Mouse (Mus musculus): ENCODE measurements at regions not wholly inside any gene's neighbourhood (a gene's known extent, or its start where the extent isn't known, plus 50 kb on each side); places are given as distances from the start of the nearest gene placed in this dataset.
A peak's percentile ranks its signal among the peaks of the same experiment; 100 is the strongest.

DNA sequence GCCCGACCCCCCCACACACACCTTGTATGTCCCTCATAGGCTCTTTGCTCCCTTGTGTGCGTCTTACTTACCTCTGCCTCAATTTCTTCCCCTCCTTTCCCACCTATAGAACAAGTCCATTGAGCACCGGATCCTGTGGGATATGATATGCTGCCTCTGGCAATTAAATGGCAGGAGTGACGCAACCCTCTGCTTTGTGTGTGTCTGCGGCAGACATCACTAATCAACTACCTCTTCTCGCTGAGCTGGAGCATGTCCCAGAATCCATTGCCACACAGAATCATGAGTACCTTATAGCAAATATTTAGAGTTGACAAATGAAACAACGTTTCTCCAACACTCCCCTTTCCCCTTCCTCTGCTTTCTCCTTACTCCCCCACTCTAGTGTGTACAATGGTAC is 397.3 kb upstream of the Tbx3 start:
- Histone ChIP-seq H3K27ac (ENCODE audit: low read length) (no peak overlapping the region), H3K36me3 (ENCODE audit: control insufficient read depth, insufficient read depth, low read length) (no peaks in the 10 kb centered on the region), H3K27me3 (ENCODE audit: control insufficient read depth, insufficient read depth, low read depth, low read length) (no peaks in the 10 kb centered on the region), H3K9me3 (ENCODE audit: control insufficient read depth, low read length) (no peaks in the 10 kb centered on the region), H3K9ac (ENCODE audit: low read length) (no peak overlapping the region), H3K4me1 (replicated peaks; ENCODE audit: control insufficient read depth, insufficient read depth, low read length) (no peaks in the 10 kb centered on the region), H3K4me2 (ENCODE audit: low read depth, low read length) (no peak overlapping the region), H3K4me3 (ENCODE audit: low read length) (no peak overlapping the region)
- no peak for ATAC-seq (ENCODE audit: low read depth)
- WGBS = 55% methylated on average over 7 of the region's 7 CpGs

GRCm38 (mm10) chr5:119273615-119274014 is 396.9 kb upstream of the Tbx3 start:
- no peaks in the 10 kb centered on the region for H3K9me3 ChIP-seq (ENCODE audit: control insufficient read depth, low read length)
- H3K27me3 ChIP-seq (ENCODE audit: control insufficient read depth, insufficient read depth, low read depth, low read length) = no peaks in the 10 kb centered on the region
- H3K4me1 ChIP-seq (replicated peaks; ENCODE audit: control insufficient read depth, insufficient read depth, low read length) = no peaks in the 10 kb centered on the region
- no peak overlapping the region for H3K4me2 ChIP-seq (ENCODE audit: low read depth, low read length)
- no peak overlapping the region for H3K4me3 ChIP-seq (ENCODE audit: low read length)
- H3K9ac ChIP-seq (ENCODE audit: low read length) = no peak overlapping the region
- H3K36me3 ChIP-seq (ENCODE audit: control insufficient read depth, insufficient read depth, low read length) = no peaks in the 10 kb centered on the region
- ATAC-seq (ENCODE audit: low read depth) = no peak
- no peak overlapping the region for H3K27ac ChIP-seq (ENCODE audit: low read length)
- 72% methylated on average over 3 of the region's 3 CpGs for WGBS

GRCm38 (mm10) chr5:119274817-119275494 is 395.5 kb upstream of the Tbx3 start:
- Histone ChIP-seq H3K9me3 (ENCODE audit: control insufficient read depth, low read length) (no peaks in the 10 kb centered on the region), H3K4me2 (ENCODE audit: low read depth, low read length) (no peak overlapping the region), H3K4me3 (ENCODE audit: low read length) (no peak overlapping the region), H3K27me3 (ENCODE audit: control insufficient read depth, insufficient read depth, low read depth, low read length) (no peaks in the 10 kb centered on the region), H3K36me3 (ENCODE audit: control insufficient read depth, insufficient read depth, low read length) (no peaks in the 10 kb centered on the region), H3K4me1 (replicated peaks; ENCODE audit: control insufficient read depth, insufficient read depth, low read length) (no peaks in the 10 kb centered on the region), H3K9ac (ENCODE audit: low read length) (no peak overlapping the region), H3K27ac (ENCODE audit: low read length) (no peak overlapping the region)
- ATAC-seq (ENCODE audit: low read depth) = no peak
- 62% methylated on average over 7 of the region's 7 CpGs for WGBS

GRCm38 (mm10) chr5:119280146-119280545 is 390.3 kb upstream of the Tbx3 start:
- Histone ChIP-seq H3K4me2 (ENCODE audit: low read depth, low read length) (no peak overlapping the region), H3K27me3 (ENCODE audit: control insufficient read depth, insufficient read depth, low read depth, low read length) (no peaks in the 10 kb centered on the region), H3K27ac (ENCODE audit: low read length) (no peak overlapping the region), H3K4me3 (ENCODE audit: low read length) (no peak overlapping the region), H3K9ac (ENCODE audit: low read length) (no peak overlapping the region), H3K4me1 (replicated peaks; ENCODE audit: control insufficient read depth, insufficient read depth, low read length) (no peaks in the 10 kb centered on the region), H3K36me3 (ENCODE audit: control insufficient read depth, insufficient read depth, low read length) (no peaks in the 10 kb centered on the region), H3K9me3 (ENCODE audit: control insufficient read depth, low read length) (no peaks in the 10 kb centered on the region)
- WGBS = 76% methylated on average over 6 of the region's 6 CpGs
- ATAC-seq (ENCODE audit: low read depth) = no peak

DNA sequence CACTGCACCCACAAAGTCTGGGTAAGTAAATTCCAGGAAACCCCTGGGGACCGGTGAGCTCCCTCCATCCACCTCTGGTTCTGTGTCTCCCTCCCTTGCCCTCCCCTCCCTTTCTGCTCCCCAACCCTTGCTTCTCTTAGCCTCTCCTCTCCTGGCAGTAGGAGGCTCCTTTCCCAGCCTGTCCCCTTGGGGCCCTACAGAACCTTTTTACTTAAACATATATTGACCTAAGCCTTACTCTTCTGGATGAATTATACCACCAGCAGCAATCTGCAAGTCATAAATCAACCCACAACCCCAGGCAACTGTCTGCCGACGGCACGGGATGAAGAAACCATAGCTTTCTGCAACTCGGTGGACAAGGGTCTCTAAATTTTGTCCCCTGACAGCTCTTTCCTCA is 380.7 kb upstream of the Tbx3 start:
- Histone ChIP-seq H3K9ac (ENCODE audit: low read length) (no peak overlapping the region), H3K27me3 (ENCODE audit: control insufficient read depth, insufficient read depth, low read depth, low read length) (no peaks in the 10 kb centered on the region), H3K9me3 (ENCODE audit: control insufficient read depth, low read length) (no peaks in the 10 kb centered on the region), H3K27ac (ENCODE audit: low read length) (no peak overlapping the region), H3K4me1 (replicated peaks; ENCODE audit: control insufficient read depth, insufficient read depth, low read length) (no peaks in the 10 kb centered on the region), H3K4me2 (ENCODE audit: low read depth, low read length) (no peak overlapping the region), H3K4me3 (ENCODE audit: low read length) (no peak overlapping the region), H3K36me3 (ENCODE audit: control insufficient read depth, insufficient read depth, low read length) (no peaks in the 10 kb centered on the region)
- ATAC-seq (ENCODE audit: low read depth) = no peak
- WGBS = 35% methylated on average over 5 of the region's 5 CpGs

DNA sequence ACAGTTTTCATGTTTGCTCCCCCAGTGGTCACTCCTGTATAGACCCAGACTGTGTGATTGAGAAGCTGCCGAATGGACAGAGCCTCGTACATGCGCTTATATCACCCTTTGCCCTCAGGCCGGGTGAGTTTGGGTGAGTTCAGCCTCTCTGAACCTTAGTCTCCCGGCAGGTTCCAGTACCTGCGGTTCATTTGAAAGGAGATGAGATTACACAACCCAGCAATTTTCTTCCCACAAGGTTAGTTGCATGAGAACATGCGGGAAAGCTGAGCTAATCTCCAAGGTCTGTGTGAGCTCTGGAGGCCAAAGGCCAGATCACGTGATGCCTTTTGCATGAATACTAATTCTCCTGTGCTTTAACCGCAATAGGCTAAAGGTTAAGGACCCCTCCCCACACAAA is 378.1 kb upstream of the Tbx3 start:
- no peaks in the 10 kb centered on the region for H3K27me3 ChIP-seq (ENCODE audit: control insufficient read depth, insufficient read depth, low read depth, low read length)
- no peak overlapping the region for H3K4me2 ChIP-seq (ENCODE audit: low read depth, low read length)
- H3K9ac ChIP-seq (ENCODE audit: low read length) = no peak overlapping the region
- no peak overlapping the region for H3K27ac ChIP-seq (ENCODE audit: low read length)
- 46% methylated on average over 9 of the region's 9 CpGs for WGBS
- no peak for ATAC-seq (ENCODE audit: low read depth)
- H3K9me3 ChIP-seq (ENCODE audit: control insufficient read depth, low read length) = no peaks in the 10 kb centered on the region
- H3K36me3 ChIP-seq (ENCODE audit: control insufficient read depth, insufficient read depth, low read length) = no peaks in the 10 kb centered on the region
- H3K4me3 ChIP-seq (ENCODE audit: low read length) = no peak overlapping the region
- 0 out of 2 replicates have a peak, but pooled peaks cover 4% of the 10 kb centered on the region for H3K4me1 ChIP-seq (replicated peaks; ENCODE audit: control insufficient read depth, insufficient read depth, low read length)

DNA sequence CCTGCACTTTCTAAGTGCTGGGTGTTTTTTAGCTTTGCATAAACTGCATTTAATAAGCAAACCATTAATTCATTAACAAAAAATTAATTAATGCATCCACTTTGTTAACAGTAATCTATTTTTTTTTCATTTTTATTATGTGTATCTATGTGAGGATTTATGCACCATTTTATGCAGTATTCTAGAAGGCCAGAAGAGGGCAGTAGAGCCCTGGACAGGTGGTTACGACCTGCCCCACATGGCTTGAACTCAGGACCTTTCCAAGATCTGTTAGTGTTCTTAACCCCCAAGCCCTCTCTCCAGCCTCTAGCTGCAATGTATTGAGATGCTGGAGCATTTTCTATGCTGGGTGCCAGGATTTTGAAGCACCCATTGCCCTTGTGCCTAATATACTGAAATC is 377.6 kb upstream of the Tbx3 start:
- no peaks in the 10 kb centered on the region for H3K36me3 ChIP-seq (ENCODE audit: control insufficient read depth, insufficient read depth, low read length)
- no peak for ATAC-seq (ENCODE audit: low read depth)

DNA sequence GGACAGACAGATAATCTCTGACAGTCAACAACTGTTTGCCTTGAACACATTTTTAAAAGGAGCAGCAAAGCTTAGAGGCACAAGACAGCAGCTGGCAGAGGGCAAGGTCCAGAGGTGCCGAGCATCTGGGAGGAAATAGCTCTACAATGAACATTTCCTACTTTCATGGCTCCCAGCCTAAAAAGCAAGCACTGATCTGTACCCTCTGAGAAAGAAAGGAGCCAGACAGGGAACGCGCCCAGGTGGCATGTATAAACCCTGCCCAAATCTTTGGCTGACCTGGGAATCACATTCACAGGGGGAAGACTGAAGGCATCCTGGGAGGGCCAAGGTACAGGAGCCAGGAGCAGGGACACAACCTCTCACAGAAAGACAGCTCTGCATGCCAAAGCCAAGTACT is 371.2 kb upstream of the Tbx3 start:
- no peaks in the 10 kb centered on the region for H3K27me3 ChIP-seq (ENCODE audit: control insufficient read depth, insufficient read depth, low read depth, low read length)
- WGBS = 51% methylated on average over 3 of the region's 3 CpGs
- H3K4me1 ChIP-seq (replicated peaks; ENCODE audit: control insufficient read depth, insufficient read depth, low read length) = peaks cover 16% of the 10 kb centered on the region
- no peak overlapping the region for H3K27ac ChIP-seq (ENCODE audit: low read length)
- H3K4me2 ChIP-seq (ENCODE audit: low read depth, low read length) = no peak overlapping the region
- H3K9ac ChIP-seq (ENCODE audit: low read length) = no peak overlapping the region
- ATAC-seq (ENCODE audit: low read depth) = peak; percentile 30; the same call in 1 of the 2 replicates
- H3K36me3 ChIP-seq (ENCODE audit: control insufficient read depth, insufficient read depth, low read length) = no peaks in the 10 kb centered on the region
- no peak overlapping the region for H3K4me3 ChIP-seq (ENCODE audit: low read length)
- no peaks in the 10 kb centered on the region for H3K9me3 ChIP-seq (ENCODE audit: control insufficient read depth, low read length)

More for the DNA sequence above, 377.6 kb upstream of the Tbx3 start:
- no peak overlapping the region for H3K4me3 ChIP-seq (ENCODE audit: low read length)
- H3K27ac ChIP-seq (ENCODE audit: low read length) = no peak overlapping the region
- H3K9me3 ChIP-seq (ENCODE audit: control insufficient read depth, low read length) = no peaks in the 10 kb centered on the region
- H3K27me3 ChIP-seq (ENCODE audit: control insufficient read depth, insufficient read depth, low read depth, low read length) = no peaks in the 10 kb centered on the region
- 0 out of 2 replicates have a peak, but pooled peaks cover 4% of the 10 kb centered on the region for H3K4me1 ChIP-seq (replicated peaks; ENCODE audit: control insufficient read depth, insufficient read depth, low read length)
- no peak overlapping the region for H3K4me2 ChIP-seq (ENCODE audit: low read depth, low read length)
- 81% methylated on average over 1 of the region's 1 CpGs for WGBS
- H3K9ac ChIP-seq (ENCODE audit: low read length) = no peak overlapping the region

GRCm38 (mm10) chr5:119300106-119300505 is 370.4 kb upstream of the Tbx3 start:
- no peaks in the 10 kb centered on the region for H3K27me3 ChIP-seq (ENCODE audit: control insufficient read depth, insufficient read depth, low read depth, low read length)
- ATAC-seq (ENCODE audit: low read depth) = peak; percentile 86
- no peak overlapping the region for H3K9ac ChIP-seq (ENCODE audit: low read length)
- peaks cover 16% of the 10 kb centered on the region for H3K4me1 ChIP-seq (replicated peaks; ENCODE audit: control insufficient read depth, insufficient read depth, low read length)
- no peaks in the 10 kb centered on the region for H3K36me3 ChIP-seq (ENCODE audit: control insufficient read depth, insufficient read depth, low read length)
- H3K4me2 ChIP-seq (ENCODE audit: low read depth, low read length) = no peak overlapping the region
- WGBS = 31% methylated on average over 7 of the region's 7 CpGs
- H3K9me3 ChIP-seq (ENCODE audit: control insufficient read depth, low read length) = no peaks in the 10 kb centered on the region
- peak overlapping the region; percentile 41; the same call in 1 of the 2 replicates for H3K27ac ChIP-seq (ENCODE audit: low read length)
- no peak overlapping the region for H3K4me3 ChIP-seq (ENCODE audit: low read length)

GRCm38 (mm10) chr5:119301539-119301938 is 368.9 kb upstream of the Tbx3 start:
- no peak overlapping the region for H3K9ac ChIP-seq (ENCODE audit: low read length)
- no peak overlapping the region for H3K4me3 ChIP-seq (ENCODE audit: low read length)
- H3K4me2 ChIP-seq (ENCODE audit: low read depth, low read length) = no peak overlapping the region
- no peaks in the 10 kb centered on the region for H3K36me3 ChIP-seq (ENCODE audit: control insufficient read depth, insufficient read depth, low read length)
- peaks cover 13% of the 10 kb centered on the region for H3K4me1 ChIP-seq (replicated peaks; ENCODE audit: control insufficient read depth, insufficient read depth, low read length)
- ATAC-seq (ENCODE audit: low read depth) = no peak
- H3K9me3 ChIP-seq (ENCODE audit: control insufficient read depth, low read length) = no peaks in the 10 kb centered on the region
- no peak overlapping the region for H3K27ac ChIP-seq (ENCODE audit: low read length)
- WGBS = 28% methylated on average over 5 of the region's 5 CpGs
- no peaks in the 10 kb centered on the region for H3K27me3 ChIP-seq (ENCODE audit: control insufficient read depth, insufficient read depth, low read depth, low read length)
